Mouse (Mus musculus): ENCODE data around the gene Prdm9. TPM values are rescaled to one million over a fixed set of nuclear protein-coding genes. Genes with fewer than 3 reads are reported as not detected.

Gene Prdm9
- polyA plus RNA-seq, 2 experiments: 1.0 to 2.7 TPM

- Histone ChIP-seq H3K9me3 (ENCODE audit: control insufficient read depth, low read length) (no peaks in the 10 kb centered on the region), H3K27ac (replicated peaks; ENCODE audit: low read depth, low read length) (no peak overlapping the region), H3K36me3 (ENCODE audit: control insufficient read depth, insufficient read depth, low read length) (peaks cover 11% of the 10 kb centered on the region), H3K4me3 (replicated peaks; ENCODE audit: low read length) (no peak overlapping the region), H3K27me3 (ENCODE audit: control insufficient read depth, insufficient read depth, low read length) (no peaks in the 10 kb centered on the region), H3K9ac (ENCODE audit: low read depth, low read length, severe bottlenecking) (no peak overlapping the region), H3K4me1 (ENCODE audit: control insufficient read depth, insufficient read depth, low read length) (peaks cover 10% of the 10 kb centered on the region), H3K4me2 (replicated peaks; ENCODE audit: low read depth, low read length, severe bottlenecking) (no peak overlapping the region)
- TF ChIP-seq POLR2A (IDR thresholded peaks at IDR 0.05; ENCODE audit: borderline replicate concordance, extremely low read depth, insufficient read depth, insufficient read length): no peak
- DNase-seq (ENCODE audit: low spot score) (no peak), ATAC-seq (ENCODE audit: low FRiP score, low read depth) (no peak)
- WGBS: 89% methylated on average over 2 of the region's 2 CpGs
Measured at GRCm38 (mm10) chr17:15528887-15529286, 35.3 kb downstream of the Prdm9 start.

GRCm38 (mm10) chr17:15527811-15528136 is 36.4 kb downstream of the Prdm9 start:
- H3K27ac ChIP-seq (replicated peaks; ENCODE audit: low read depth, low read length): no peak overlapping the region
- no peak for ATAC-seq (ENCODE audit: low FRiP score, low read depth)

DNA sequence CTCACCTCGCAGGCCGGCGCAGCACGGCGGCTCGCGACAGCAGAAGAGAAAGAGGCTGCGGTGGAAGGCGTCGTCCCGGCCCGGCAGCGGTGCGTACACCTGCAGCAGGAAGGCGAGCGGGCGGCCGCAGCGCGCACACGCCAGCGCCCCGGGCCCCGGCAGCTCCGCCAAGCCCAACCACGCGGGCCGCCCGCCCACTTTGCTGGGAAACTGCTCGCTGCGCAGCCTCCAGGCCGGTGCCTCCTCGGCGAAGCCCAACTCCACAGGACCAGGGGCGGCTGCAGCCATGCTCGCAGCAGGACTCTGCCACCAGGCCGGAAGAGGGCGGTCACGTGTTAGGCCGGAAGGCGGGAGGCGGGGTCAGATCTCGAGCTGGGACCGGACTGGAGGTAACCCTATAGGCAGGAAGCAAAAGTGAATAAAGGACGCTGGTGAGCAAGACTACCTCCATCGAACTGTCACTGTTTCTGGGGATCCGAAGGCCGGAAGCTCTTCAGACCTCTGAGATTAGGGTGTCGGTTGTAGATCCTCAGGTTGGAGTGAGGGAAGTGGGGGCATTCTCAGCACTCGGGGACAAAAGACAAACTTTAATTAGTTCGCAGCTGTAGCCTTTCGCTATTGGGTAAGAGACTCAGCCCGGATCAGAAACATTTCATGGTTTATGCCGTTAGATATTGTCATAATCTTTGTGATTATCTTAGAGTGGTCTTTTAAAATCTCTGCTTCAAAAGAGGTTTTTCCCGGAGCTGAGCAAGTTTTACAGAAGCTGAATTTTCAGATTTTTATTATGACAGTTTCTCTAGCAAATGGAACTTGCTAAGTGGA is 37.0 kb downstream of the Prdm9 start, which contains the start of gene Pdcd2:
TSS of gene Pdcd2 (minus strand) at position 316 of the 825 bp plus-strand sequence.
- TF ChIP-seq POLR2A (IDR thresholded peaks at IDR 0.05; ENCODE audit: borderline replicate concordance, extremely low read depth, insufficient read depth, insufficient read length): peak; percentile 91; the same call in 1 of the 2 replicates
- DNase-seq (ENCODE audit: low spot score) (peak; percentile 92), ATAC-seq (ENCODE audit: low FRiP score, low read depth) (peak; percentile 98)
- peak within 1 kb of the TSS; percentile 65 for H3K4me2 ChIP-seq (replicated peaks; ENCODE audit: low read depth, low read length, severe bottlenecking)
- peak within 1 kb of the TSS; percentile 66 for H3K9ac ChIP-seq (ENCODE audit: low read depth, low read length, severe bottlenecking)
- peak within 1 kb of the TSS; percentile 71 for H3K4me3 ChIP-seq (replicated peaks; ENCODE audit: low read length)
- H3K36me3 ChIP-seq (ENCODE audit: control insufficient read depth, insufficient read depth, low read length): peaks cover 21% of the 10 kb centered on the region
- H3K27ac ChIP-seq (replicated peaks; ENCODE audit: low read depth, low read length): peak within 1 kb of the TSS; percentile 63
- under 1% methylated on average over 52 of the region's 55 CpGs for WGBS
- peaks cover 10% of the 10 kb centered on the region for H3K4me1 ChIP-seq (ENCODE audit: control insufficient read depth, insufficient read depth, low read length)
- no peaks in the 10 kb centered on the region for H3K9me3 ChIP-seq (ENCODE audit: control insufficient read depth, low read length)
- H3K27me3 ChIP-seq (ENCODE audit: control insufficient read depth, insufficient read depth, low read length): no peaks in the 10 kb centered on the region

More at GRCm38 (mm10) chr17:15527811-15528136, 36.4 kb downstream of the Prdm9 start:
- H3K9me3 ChIP-seq (ENCODE audit: control insufficient read depth, low read length): no peaks in the 10 kb centered on the region
- no peaks in the 10 kb centered on the region for H3K27me3 ChIP-seq (ENCODE audit: control insufficient read depth, insufficient read depth, low read length)
- H3K4me1 ChIP-seq (ENCODE audit: control insufficient read depth, insufficient read depth, low read length): peaks cover 10% of the 10 kb centered on the region
- TF ChIP-seq POLR2A (IDR thresholded peaks at IDR 0.05; ENCODE audit: borderline replicate concordance, extremely low read depth, insufficient read depth, insufficient read length): no peak
- WGBS: 57% methylated on average over 3 of the region's 3 CpGs
- peak overlapping the region; percentile 65 for H3K4me2 ChIP-seq (replicated peaks; ENCODE audit: low read depth, low read length, severe bottlenecking)
- H3K4me3 ChIP-seq (replicated peaks; ENCODE audit: low read length): peak overlapping the region; percentile 71
- no peak for DNase-seq (ENCODE audit: low spot score)
- peak overlapping the region; percentile 66; the same call in 1 of the 2 replicates for H3K9ac ChIP-seq (ENCODE audit: low read depth, low read length, severe bottlenecking)
- peaks cover 15% of the 10 kb centered on the region for H3K36me3 ChIP-seq (ENCODE audit: control insufficient read depth, insufficient read depth, low read length)

DNA sequence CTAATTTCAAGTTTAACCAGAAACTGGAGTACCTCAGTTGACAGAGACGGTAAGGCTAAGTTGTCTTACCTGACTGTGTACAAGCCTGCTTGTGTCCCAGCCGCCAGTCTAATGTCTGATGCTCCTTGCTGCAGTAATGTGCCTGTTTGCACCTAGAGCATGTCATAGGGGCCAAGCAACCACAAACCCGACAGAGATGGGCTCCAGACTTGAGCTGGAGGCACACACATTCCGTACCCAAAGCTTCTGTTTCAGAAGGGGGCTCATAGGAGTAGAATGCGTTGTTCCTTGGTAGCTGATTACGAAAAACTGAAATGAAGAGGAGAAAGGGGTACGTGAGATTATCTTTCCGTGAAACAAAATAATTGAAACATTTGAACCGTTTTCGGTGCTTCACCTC is 37.9 kb downstream of the Prdm9 start:
- Histone ChIP-seq H3K9me3 (ENCODE audit: control insufficient read depth, low read length) (no peaks in the 10 kb centered on the region), H3K27me3 (ENCODE audit: control insufficient read depth, insufficient read depth, low read length) (no peaks in the 10 kb centered on the region), H3K9ac (ENCODE audit: low read depth, low read length, severe bottlenecking) (peak overlapping the region; percentile 66), H3K27ac (replicated peaks; ENCODE audit: low read depth, low read length) (no peak overlapping the region), H3K36me3 (ENCODE audit: control insufficient read depth, insufficient read depth, low read length) (peaks cover 29% of the 10 kb centered on the region), H3K4me1 (ENCODE audit: control insufficient read depth, insufficient read depth, low read length) (peaks cover 10% of the 10 kb centered on the region), H3K4me2 (replicated peaks; ENCODE audit: low read depth, low read length, severe bottlenecking) (peak overlapping the region; percentile 65), H3K4me3 (replicated peaks; ENCODE audit: low read length) (peak overlapping the region; percentile 71)
- ATAC-seq (ENCODE audit: low FRiP score, low read depth) (no peak), DNase-seq (ENCODE audit: low spot score) (no peak)
- no peak for TF ChIP-seq POLR2A (IDR thresholded peaks at IDR 0.05; ENCODE audit: borderline replicate concordance, extremely low read depth, insufficient read depth, insufficient read length)
- WGBS: 9% methylated on average over 10 of the region's 10 CpGs

GRCm38 (mm10) chr17:15518766-15519165 is 45.4 kb downstream of the Prdm9 start:
- H3K4me3 ChIP-seq (replicated peaks; ENCODE audit: low read length): no peak overlapping the region
- no peaks in the 10 kb centered on the region for H3K27me3 ChIP-seq (ENCODE audit: control insufficient read depth, insufficient read depth, low read length)
- no peak overlapping the region for H3K9ac ChIP-seq (ENCODE audit: low read depth, low read length, severe bottlenecking)
- DNase-seq (ENCODE audit: low spot score) (no peak), ATAC-seq (ENCODE audit: low FRiP score, low read depth) (no peak)
- WGBS: 92% methylated on average over 1 of the region's 1 CpGs
- H3K4me2 ChIP-seq (replicated peaks; ENCODE audit: low read depth, low read length, severe bottlenecking): no peak overlapping the region
- H3K9me3 ChIP-seq (ENCODE audit: control insufficient read depth, low read length): no peaks in the 10 kb centered on the region
- TF ChIP-seq POLR2A (IDR thresholded peaks at IDR 0.05; ENCODE audit: borderline replicate concordance, extremely low read depth, insufficient read depth, insufficient read length): no peak
- H3K4me1 ChIP-seq (ENCODE audit: control insufficient read depth, insufficient read depth, low read length): no peaks in the 10 kb centered on the region
- H3K36me3 ChIP-seq (ENCODE audit: control insufficient read depth, insufficient read depth, low read length): peaks cover 85% of the 10 kb centered on the region
- no peak overlapping the region for H3K27ac ChIP-seq (replicated peaks; ENCODE audit: low read depth, low read length)

Measured in limb, embryonic 14.5 days (tissue).